Mouse (Mus musculus) embryonic facial prominence, embryonic 15.5 days (tissue): ENCODE results near the gene Car6. TPM values are rescaled to one million over a fixed set of nuclear protein-coding genes. Genes with fewer than 3 reads are reported as not detected.
A peak's percentile ranks its signal among the peaks of the same experiment; 100 is the strongest.

Experiments
- ATAC-seq: fragments of 200-750 bp; cut with Nextera tagmentation; 2 replicates; pipeline ENCODE4 v1.8.0; 2017; ENCODE audit warnings: low read depth, moderate TSS enrichment; ENCODE audit not compliant: insufficient number of reproducible peaks, low FRiP score, low TSS enrichment
- H3K27ac ChIP-seq: fragments of 300-500 bp; sonication (generic); replicated peaks from 2 replicates; pipeline ENCODE4 v1.5.1; 2015; ENCODE audit warnings: mild to moderate bottlenecking, inconsistent platforms
- H3K27me3 ChIP-seq: fragments of 300-500 bp; sonication (generic); 2 replicates; pipeline ENCODE4 v1.6.1; 2015; ENCODE audit warnings: inconsistent platforms
- H3K36me3 ChIP-seq: fragments of 300-500 bp; sonication (generic); 2 replicates; pipeline ENCODE4 v1.6.1; 2015; ENCODE audit warnings: mild to moderate bottlenecking, inconsistent platforms
- H3K4me1 ChIP-seq: fragments of 300-500 bp; sonication (generic); 2 replicates; pipeline ENCODE4 v1.6.1; 2015; ENCODE audit warnings: inconsistent platforms
- H3K4me2 ChIP-seq: fragments of 300-500 bp; sonication (generic); replicated peaks from 2 replicates; pipeline ENCODE4 v1.6.1; 2015; ENCODE audit warnings: mild to moderate bottlenecking, inconsistent platforms
- H3K4me3 ChIP-seq: fragments of 300-500 bp; sonication (generic); replicated peaks from 2 replicates; pipeline ENCODE4 v1.5.1; 2015; ENCODE audit warnings: mild to moderate bottlenecking, inconsistent platforms
- H3K9ac ChIP-seq: fragments of 300-500 bp; sonication (generic); 2 replicates; pipeline ENCODE4 v1.6.1; 2015; ENCODE audit warnings: inconsistent platforms
- H3K9me3 ChIP-seq: fragments of 300-500 bp; sonication (generic); replicated peaks from 2 replicates; pipeline ENCODE4 v1.6.1; 2016; ENCODE audit warnings: inconsistent platforms
- WGBS: fragments of 180-500 bp; shearing (Covaris S2); methylation state at CpG from one replicate; pipeline ENCODE4 v1.1.7; 2015; 5-methylcytosine and 5-hydroxymethylcytosine counted together
- polyA plus RNA-seq: library from polyadenylated mRNA; unstranded; fragments of >200 nt; fragmentation: Nextera tagmentation; extraction: Ambion mirVana; gene quantifications from 2 replicates; pipeline ENCODE4 v1.2.1, GENCODE M21; 2015

Car6 gene
- polyA plus RNA-seq, 1 experiment from 2014 or later = 0.37 TPM

GRCm38 (mm10) chr4:150212553-150212971 is 11.4 kb upstream of the Car6 start:
- no peaks in the 10 kb centered on the region for H3K27me3 ChIP-seq
- WGBS = under 1% methylated on average over 15 of the region's 15 CpGs
- H3K9me3 ChIP-seq = no peaks in the 10 kb centered on the region
- 0 out of 2 replicates have a peak overlapping the region, but pooled peaks have one; percentile 15 for H3K9ac ChIP-seq
- peak overlapping the region; percentile 28; the same call in 1 of the 2 replicates for H3K27ac ChIP-seq
- no peaks in the 10 kb centered on the region for H3K36me3 ChIP-seq
- H3K4me3 ChIP-seq = peak overlapping the region; percentile 34
- peak; percentile 63; the same call in 1 of the 2 replicates for ATAC-seq
- H3K4me2 ChIP-seq = peak overlapping the region; percentile 55
- peaks cover 7% of the 10 kb centered on the region; the same call in 1 of the 2 replicates for H3K4me1 ChIP-seq

DNA sequence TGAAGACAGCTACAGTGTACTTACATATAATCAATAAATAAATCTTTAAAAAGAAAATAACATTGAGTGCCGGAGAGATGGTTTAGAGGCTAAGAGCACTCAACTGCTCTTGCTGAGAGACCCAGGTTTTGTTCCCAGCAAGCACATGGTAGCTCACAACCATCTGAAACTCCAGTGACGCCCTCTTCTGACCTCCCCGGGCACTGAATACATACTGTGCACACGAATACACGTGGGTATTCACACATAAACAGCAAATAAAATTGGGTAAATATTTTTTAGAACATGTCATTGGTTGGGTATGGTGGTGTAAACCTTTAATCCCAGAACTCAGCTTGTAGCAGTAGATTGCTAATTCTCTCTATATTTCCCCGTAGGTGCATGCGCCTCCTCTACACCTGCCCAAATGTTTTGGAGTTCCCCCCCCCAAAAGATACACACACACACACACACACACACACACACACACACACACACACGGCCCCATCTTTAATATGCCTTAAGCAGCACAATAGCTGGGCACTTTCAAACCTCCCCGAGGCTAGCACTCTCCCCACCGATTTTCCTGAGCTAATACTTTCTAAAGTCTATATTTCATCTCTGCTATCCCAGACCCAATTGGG is 10.9 kb upstream of the Car6 start:
- H3K36me3 ChIP-seq = no peaks in the 10 kb centered on the region
- H3K4me2 ChIP-seq = peak overlapping the region; percentile 55
- H3K9ac ChIP-seq = no peak overlapping the region
- peak overlapping the region; percentile 34 for H3K4me3 ChIP-seq
- H3K4me1 ChIP-seq = peaks cover 7% of the 10 kb centered on the region; the same call in 1 of the 2 replicates
- no peaks in the 10 kb centered on the region for H3K9me3 ChIP-seq
- H3K27ac ChIP-seq = no peak overlapping the region
- no peak for ATAC-seq
- no peaks in the 10 kb centered on the region for H3K27me3 ChIP-seq
- WGBS = 47% methylated on average over 10 of the region's 10 CpGs

DNA sequence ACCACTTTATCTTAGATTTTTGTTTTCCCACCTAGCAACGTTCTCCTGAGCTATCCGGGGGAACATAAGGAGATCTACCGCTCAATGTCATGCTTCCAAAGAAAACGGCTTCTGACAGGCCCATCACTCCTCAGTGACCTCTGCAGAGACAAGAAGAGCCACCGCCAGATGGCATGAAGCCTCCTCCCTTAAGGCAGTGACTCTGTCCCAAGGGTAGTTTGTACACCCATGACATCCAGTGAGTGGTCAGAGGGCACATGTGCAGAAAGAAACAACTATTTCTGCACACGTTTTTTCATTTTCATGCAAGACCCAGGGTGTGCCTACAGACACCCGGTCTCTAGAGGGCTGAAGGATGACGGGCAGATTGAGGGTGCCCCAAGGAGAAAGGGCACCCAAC is 9.2 kb upstream of the Car6 start:
- H3K27me3 ChIP-seq = no peaks in the 10 kb centered on the region
- 78% methylated on average over 8 of the region's 8 CpGs for WGBS
- ATAC-seq = no peak
- no peaks in the 10 kb centered on the region for H3K9me3 ChIP-seq
- H3K4me3 ChIP-seq = no peak overlapping the region
- H3K27ac ChIP-seq = no peak overlapping the region
- H3K4me1 ChIP-seq = peaks cover 7% of the 10 kb centered on the region; the same call in 1 of the 2 replicates
- no peak overlapping the region for H3K4me2 ChIP-seq
- H3K36me3 ChIP-seq = no peaks in the 10 kb centered on the region
- H3K9ac ChIP-seq = no peak overlapping the region

- Histone ChIP-seq H3K9ac (no peak overlapping the region), H3K36me3 (no peaks in the 10 kb centered on the region), H3K27ac (no peak overlapping the region), H3K4me1 (peaks cover 7% of the 10 kb centered on the region; the same call in 1 of the 2 replicates), H3K4me3 (no peak overlapping the region), H3K9me3 (no peaks in the 10 kb centered on the region), H3K4me2 (no peak overlapping the region), H3K27me3 (no peaks in the 10 kb centered on the region)
- ATAC-seq = no peak
- WGBS = 93% methylated on average over 5 of the region's 5 CpGs
These were observed 8.6 kb upstream of the Car6 start for GRCm38 (mm10) chr4:150209751-150210150.

GRCm38 (mm10) chr4:150204877-150205276 is 3.7 kb upstream of the Car6 start:
- H3K27me3 ChIP-seq = no peaks in the 10 kb centered on the region
- no peaks in the 10 kb centered on the region for H3K9me3 ChIP-seq
- no peak overlapping the region for H3K4me2 ChIP-seq
- no peak overlapping the region for H3K4me3 ChIP-seq
- 67% methylated on average over 3 of the region's 3 CpGs for WGBS
- H3K9ac ChIP-seq = no peak overlapping the region
- no peaks in the 10 kb centered on the region for H3K4me1 ChIP-seq
- ATAC-seq = no peak
- H3K36me3 ChIP-seq = no peaks in the 10 kb centered on the region
- no peak overlapping the region for H3K27ac ChIP-seq

GRCm38 (mm10) chr4:150202702-150203101 is 1.6 kb upstream of the Car6 start:
- no peaks in the 10 kb centered on the region for H3K4me1 ChIP-seq
- no peaks in the 10 kb centered on the region for H3K36me3 ChIP-seq
- WGBS = 84% methylated on average over 5 of the region's 5 CpGs
- no peak for ATAC-seq
- no peak overlapping the region for H3K27ac ChIP-seq
- H3K4me3 ChIP-seq = no peak overlapping the region
- H3K4me2 ChIP-seq = no peak overlapping the region
- no peaks in the 10 kb centered on the region for H3K9me3 ChIP-seq
- no peak overlapping the region for H3K9ac ChIP-seq
- H3K27me3 ChIP-seq = no peaks in the 10 kb centered on the region

DNA sequence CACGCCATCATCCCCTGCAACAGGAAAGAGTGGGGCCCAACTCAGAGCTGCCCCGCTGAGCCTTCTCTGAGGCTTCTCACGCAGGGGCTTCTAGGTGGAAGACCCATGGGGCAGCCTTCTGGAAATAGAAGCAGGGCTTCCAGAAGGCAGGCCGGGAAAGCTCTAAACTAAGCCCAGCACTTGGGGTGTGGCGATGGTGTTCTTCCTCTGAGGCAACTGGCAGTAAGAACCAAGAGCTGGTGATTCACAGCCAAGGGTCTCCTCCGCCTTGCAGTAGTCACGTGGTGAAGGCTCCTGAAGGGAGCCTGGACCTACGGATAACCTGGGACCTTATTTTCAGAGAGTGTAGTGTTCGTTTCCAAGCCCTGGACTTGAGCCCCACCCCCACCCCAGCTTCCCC is 2.9 kb downstream of the Car6 start:
- H3K4me1 ChIP-seq = no peaks in the 10 kb centered on the region
- H3K4me2 ChIP-seq = no peak overlapping the region
- no peak overlapping the region for H3K27ac ChIP-seq
- no peaks in the 10 kb centered on the region for H3K9me3 ChIP-seq
- H3K4me3 ChIP-seq = no peak overlapping the region
- H3K27me3 ChIP-seq = no peaks in the 10 kb centered on the region
- ATAC-seq = no peak
- no peak overlapping the region for H3K9ac ChIP-seq
- WGBS = 72% methylated on average over 9 of the region's 9 CpGs
- no peaks in the 10 kb centered on the region for H3K36me3 ChIP-seq

DNA sequence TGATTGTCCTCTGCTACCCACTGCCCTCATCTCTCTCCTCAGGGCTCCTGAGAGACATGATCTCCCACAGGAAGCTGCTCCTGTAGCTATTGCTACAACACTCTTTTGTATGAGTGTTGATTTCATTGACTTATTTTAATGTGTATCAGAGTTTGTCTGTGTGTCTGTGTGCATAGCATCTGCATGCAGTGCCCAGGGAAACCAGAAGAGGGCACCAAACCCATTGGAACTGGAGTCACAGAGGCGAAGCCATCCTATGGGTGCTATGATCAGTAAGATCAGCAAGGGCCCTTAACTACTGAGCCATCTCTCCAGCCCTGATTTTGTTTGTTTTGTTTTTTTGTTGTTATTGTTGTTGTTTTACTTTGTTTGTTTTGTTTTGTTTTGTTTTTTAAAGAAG is 7.2 kb downstream of the Car6 start:
- H3K4me1 ChIP-seq = no peaks in the 10 kb centered on the region
- H3K36me3 ChIP-seq = no peaks in the 10 kb centered on the region
- H3K9ac ChIP-seq = no peak overlapping the region
- H3K27ac ChIP-seq = no peak overlapping the region
- no peak overlapping the region for H3K4me3 ChIP-seq
- H3K9me3 ChIP-seq = no peaks in the 10 kb centered on the region
- WGBS = 35% methylated on average over 1 of the region's 1 CpGs
- H3K4me2 ChIP-seq = no peak overlapping the region
- no peak for ATAC-seq
- H3K27me3 ChIP-seq = no peaks in the 10 kb centered on the region

- no peaks in the 10 kb centered on the region for H3K36me3 ChIP-seq
- no peak overlapping the region for H3K4me3 ChIP-seq
- H3K27me3 ChIP-seq = no peaks in the 10 kb centered on the region
- H3K4me1 ChIP-seq = no peaks in the 10 kb centered on the region
- ATAC-seq = no peak
- 69% methylated on average over 6 of the region's 6 CpGs for WGBS
- H3K9me3 ChIP-seq = no peaks in the 10 kb centered on the region
- no peak overlapping the region for H3K4me2 ChIP-seq
- no peak overlapping the region for H3K9ac ChIP-seq
- no peak overlapping the region for H3K27ac ChIP-seq
These were observed 8.9 kb downstream of the Car6 start for GRCm38 (mm10) chr4:150192199-150192598.

- 54% methylated on average over 11 of the region's 11 CpGs for WGBS
- H3K27ac ChIP-seq = no peak overlapping the region
- H3K4me2 ChIP-seq = no peak overlapping the region
- no peaks in the 10 kb centered on the region for H3K27me3 ChIP-seq
- no peak for ATAC-seq
- no peak overlapping the region for H3K4me3 ChIP-seq
- H3K36me3 ChIP-seq = no peaks in the 10 kb centered on the region
- H3K9ac ChIP-seq = no peak overlapping the region
- no peaks in the 10 kb centered on the region for H3K9me3 ChIP-seq
- H3K4me1 ChIP-seq = no peaks in the 10 kb centered on the region
These were observed 12.9 kb downstream of the Car6 start for GRCm38 (mm10) chr4:150188236-150188635.

DNA sequence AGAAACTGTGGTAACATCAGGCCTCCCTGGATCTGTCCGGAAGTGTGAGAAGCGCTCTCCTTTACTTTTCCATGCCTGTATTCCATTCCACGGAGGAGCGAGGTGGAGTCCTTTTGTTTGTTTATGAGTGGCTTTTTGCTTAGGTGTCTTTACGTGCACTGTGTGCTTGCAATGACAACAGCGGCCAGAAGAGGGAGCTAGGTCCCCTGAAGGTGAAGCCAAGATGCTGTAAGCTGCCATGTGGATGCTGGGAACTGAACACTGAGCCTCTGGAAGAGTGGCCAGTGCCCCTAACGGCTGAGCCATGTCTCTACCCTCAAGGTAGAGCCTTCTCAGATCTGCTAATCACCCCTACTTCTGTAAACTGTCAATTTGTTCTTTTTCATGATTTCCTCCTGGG is 19.8 kb downstream of the Car6 start:
- Histone ChIP-seq H3K4me3 (no peak overlapping the region), H3K36me3 (no peaks in the 10 kb centered on the region), H3K4me2 (no peak overlapping the region), H3K9me3 (0 out of 2 replicates have a peak, but pooled peaks cover 2% of the 10 kb centered on the region), H3K27me3 (no peaks in the 10 kb centered on the region), H3K27ac (no peak overlapping the region), H3K9ac (no peak overlapping the region), H3K4me1 (peaks cover 11% of the 10 kb centered on the region)
- ATAC-seq = no peak
- WGBS = 92% methylated on average over 7 of the region's 7 CpGs

DNA sequence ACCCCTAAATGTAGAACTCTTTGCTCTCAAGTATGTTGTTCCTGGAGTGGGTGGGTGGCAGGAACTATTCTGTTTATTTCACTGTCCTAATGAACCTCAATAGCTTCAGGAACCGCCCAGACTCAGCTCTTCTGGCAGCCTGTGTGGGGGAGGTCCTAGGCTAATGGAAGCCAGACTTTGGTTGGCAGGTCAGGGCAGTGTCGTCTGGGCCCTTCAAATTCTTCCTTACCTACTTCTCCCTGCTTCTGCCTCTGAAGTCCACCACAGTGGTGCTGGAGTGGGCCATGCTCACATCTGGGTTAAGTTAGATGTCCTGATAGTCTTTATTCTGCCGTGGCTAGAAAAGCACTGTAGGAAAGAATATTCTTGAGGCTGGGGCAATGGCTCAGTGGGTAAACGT is 23.0 kb downstream of the Car6 start:
- H3K27me3 ChIP-seq = no peaks in the 10 kb centered on the region
- H3K27ac ChIP-seq = 0 out of 2 replicates have a peak overlapping the region, but pooled peaks have one; percentile 22
- H3K4me3 ChIP-seq = no peak overlapping the region
- 0 out of 2 replicates have a peak, but pooled peaks cover 2% of the 10 kb centered on the region for H3K9me3 ChIP-seq
- H3K9ac ChIP-seq = no peak overlapping the region
- H3K4me2 ChIP-seq = no peak overlapping the region
- H3K4me1 ChIP-seq = peaks cover 13% of the 10 kb centered on the region
- 25% methylated on average over 4 of the region's 4 CpGs for WGBS
- no peaks in the 10 kb centered on the region for H3K36me3 ChIP-seq
- peak; percentile 63; the same call in 1 of the 2 replicates for ATAC-seq
